Mouse (Mus musculus) brain, adult 10 weeks (tissue): ENCODE measurements around the gene Samd5. TPM values are rescaled to one million over a fixed set of nuclear protein-coding genes. Genes with fewer than 3 reads are reported as not detected.

ENCODE experiments used
- polyA plus RNA-seq: library from polyadenylated mRNA; stranded (reverse); fragments of 350-450 nt; fragmentation: Illumina TruSeq; extraction: RNeasy Lipid Tissue Mini Kit (QIAGEN cat#74804); gene quantifications from one replicate; pipeline ENCODE4 v1.2.3, GENCODE M21; 2015; ENCODE audit warnings: low read depth, low replicate concordance

The Samd5 gene
- 10.0 TPM for polyA plus RNA-seq

DNA sequence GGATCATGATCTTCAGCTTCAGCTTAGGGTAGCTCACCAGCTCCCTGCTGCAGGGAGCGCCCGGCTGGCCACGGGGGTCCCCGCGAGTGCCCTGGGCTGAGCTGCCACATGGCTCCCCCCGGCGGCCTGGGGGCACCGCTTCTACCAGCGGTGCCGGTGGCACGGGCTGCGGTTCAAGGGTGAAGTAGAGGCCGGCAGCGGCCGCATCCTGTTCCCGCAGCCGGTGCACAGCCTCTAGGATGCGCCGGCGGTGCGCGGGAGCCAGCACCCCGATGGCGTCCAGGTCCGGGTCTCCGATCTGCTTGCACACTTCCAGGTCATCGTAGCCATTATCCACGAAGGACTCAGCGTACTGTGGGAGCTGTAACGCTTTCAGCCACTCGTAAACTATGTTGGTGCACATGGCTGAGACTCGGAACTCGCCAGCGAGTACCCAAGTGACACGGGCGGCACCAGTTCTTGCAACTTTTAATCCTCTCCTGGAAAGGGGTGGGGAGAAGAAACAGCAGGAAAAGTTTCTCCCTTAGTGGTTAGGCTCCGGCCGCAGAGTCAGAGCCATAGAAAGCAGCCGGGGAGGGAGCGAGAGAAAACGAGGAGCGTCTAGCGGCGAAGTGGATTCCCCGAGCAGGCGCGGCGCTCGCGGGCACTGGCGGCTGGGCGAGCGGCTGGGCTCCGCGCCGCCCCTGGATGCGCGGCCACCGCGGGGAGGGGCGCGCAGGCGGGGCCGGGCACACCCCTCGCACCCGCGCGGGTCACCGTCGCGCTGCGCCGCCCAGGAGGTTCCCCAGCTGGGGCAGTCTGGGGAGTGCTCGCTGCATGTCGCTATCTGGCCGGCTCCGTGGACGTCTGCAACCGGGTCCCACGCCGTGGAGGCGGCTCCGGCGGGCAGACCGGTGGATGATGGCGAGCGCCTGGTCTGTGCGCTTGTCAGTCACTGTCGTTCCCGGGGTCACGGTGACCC, at the start of gene Samd5:
Gene Samd5, minus strand, starts transcription at position 648 of the 961 bp plus-strand sequence.

Other genes with a start within 250 kb of the Samd5 start
- 41.1 TPM for gene Stxbp5, start 225.9 kb upstream of the Samd5 start, polyA plus RNA-seq